Mouse (Mus musculus): Measurements from ENCODE around the gene Ttc39b.
"Not testable (repeated sequence)": the region's sequence is repeated elsewhere in the genome, so short reads cannot be mapped to it uniquely, and the experiment has no call there.

Gene Ttc39b

GRCm38 (mm10) chr4:83272917-83273615, 51.0 kb downstream of the Ttc39b start:
- DNase-seq, result no peak

GRCm38 (mm10) chr4:83270481-83270880, 53.6 kb downstream of the Ttc39b start:
- no peak for DNase-seq

- peak in 1 of 2 experiments; percentile 17 for DNase-seq
These were observed 54.4 kb downstream of the Ttc39b start for GRCm38 (mm10) chr4:83269614-83270013.

- no peak for DNase-seq
These were observed 57.9 kb downstream of the Ttc39b start for GRCm38 (mm10) chr4:83265926-83266692.

- no peak for DNase-seq
These were observed 59.2 kb downstream of the Ttc39b start for GRCm38 (mm10) chr4:83264832-83265231.

- no peak for DNase-seq
These were observed 62.1 kb downstream of the Ttc39b start for GRCm38 (mm10) chr4:83261998-83262397.

- no peak for DNase-seq
These were observed 64.4 kb downstream of the Ttc39b start for GRCm38 (mm10) chr4:83259690-83260089.

- DNase-seq, result no peak
These were observed 65.8 kb downstream of the Ttc39b start for GRCm38 (mm10) chr4:83258273-83258672.

- DNase-seq, result no peak
These were observed 66.5 kb downstream of the Ttc39b start for GRCm38 (mm10) chr4:83257279-83258260.

- DNase-seq, result peak in 1 of 2 experiments; percentile 16
These were observed 67.3 kb downstream of the Ttc39b start for GRCm38 (mm10) chr4:83256779-83257178.

GRCm38 (mm10) chr4:83254941-83255340, 69.1 kb downstream of the Ttc39b start:
- no peak for DNase-seq

GRCm38 (mm10) chr4:83253679-83254078, 70.4 kb downstream of the Ttc39b start:
- no peak for DNase-seq

- no peak for DNase-seq
These were observed 80.3 kb downstream of the Ttc39b start for GRCm38 (mm10) chr4:83243706-83244105.

- no peak for DNase-seq
These were observed 82.4 kb downstream of the Ttc39b start for GRCm38 (mm10) chr4:83241630-83242029.

GRCm38 (mm10) chr4:83237656-83238055, 86.4 kb downstream of the Ttc39b start:
- DNase-seq, result no peak

GRCm38 (mm10) chr4:83235304-83235703, 88.8 kb downstream of the Ttc39b start:
- DNase-seq, result not testable (repeated sequence)

GRCm38 (mm10) chr4:83234739-83235138, 89.3 kb downstream of the Ttc39b start:
- DNase-seq, result no peak

GRCm38 (mm10) chr4:83234132-83234531, 89.9 kb downstream of the Ttc39b start:
- DNase-seq, result no peak

GRCm38 (mm10) chr4:83233181-83234123, 90.6 kb downstream of the Ttc39b start:
- no peak for DNase-seq

GRCm38 (mm10) chr4:83232315-83232880, 91.7 kb downstream of the Ttc39b start:
- no peak for DNase-seq

GRCm38 (mm10) chr4:83228664-83229283, 95.3 kb downstream of the Ttc39b start:
- no peak for DNase-seq
